Comparison of ENCODE assay signal across 9 mouse cellular contexts in genomic region chr15:25717006-25717405, GRCm38 (mm10).
A peak's percentile ranks its signal among the peaks of the same experiment; 100 is the strongest.
DNase-seq lines count a peak whose midpoint lies in the region; ATAC-seq and TF ChIP-seq lines count a peak whose summit lies in the region.
"Had no signal": no experiment of that assay in that cellular context is flagged by ENCODE, and none has a peak within 500 bp of the region (broad histone marks: within the 10 kb centered on the region; RNA-seq: fewer than 3 reads in every experiment).

No protein-coding gene starts in this region.

- no peaks in the 10 kb centered on the region for H3K9me3 ChIP-seq in ES-E14 (ENCODE audit: control insufficient read depth, insufficient read depth, low read depth, low read length)
- H3K9me3 ChIP-seq in embryonic facial prominence, embryonic 11.5 days (replicated peaks; ENCODE audit: control insufficient read depth, low read length), result no peaks in the 10 kb centered on the region
- H3K9me3 ChIP-seq in heart, embryonic 10.5 days, result no peaks in the 10 kb centered on the region
- no peaks in the 10 kb centered on the region for H3K9me3 ChIP-seq in lung, postnatal 0 days (ENCODE audit: low read length)
- H3K9me3 ChIP-seq: liver, embryonic 15.5 days had no signal

- no peak overlapping the region for H3K9ac ChIP-seq in ES-E14 (ENCODE audit: insufficient read depth, low read depth, low read length, poor library complexity, severe bottlenecking)
- H3K9ac ChIP-seq in embryonic facial prominence, embryonic 11.5 days (replicated peaks; ENCODE audit: low read length), result no peak overlapping the region
- H3K9ac ChIP-seq in lung, postnatal 0 days (replicated peaks; ENCODE audit: low read depth), result no peak overlapping the region
- H3K9ac ChIP-seq: liver, embryonic 15.5 days had no signal

- peaks cover 7 to 17% of the 10 kb centered on the region in 2 experiments; a peak in 3 of 4 replicates for H3K4me1 ChIP-seq in ES-E14 (ENCODE audit: control insufficient read depth in 2 of 2, insufficient read depth in 2 of 2, low read length in 2 of 2, poor library complexity in 1 of 2)
- H3K4me1 ChIP-seq in embryonic facial prominence, embryonic 11.5 days (ENCODE audit: control insufficient read depth, insufficient read depth, low read length), result no peaks in the 10 kb centered on the region
- peaks cover 16% of the 10 kb centered on the region for H3K4me1 ChIP-seq in heart, embryonic 10.5 days
- peaks cover 6% of the 10 kb centered on the region; the same call in 1 of the 2 replicates for H3K4me1 ChIP-seq in lung, postnatal 0 days (ENCODE audit: insufficient read depth, low read depth, low read length)
- H3K4me1 ChIP-seq: liver, embryonic 15.5 days had no signal

- H3K36me3 ChIP-seq in ES-E14 (ENCODE audit: control insufficient read depth, insufficient read depth, low read length, poor library complexity, severe bottlenecking), result no peaks in the 10 kb centered on the region; the same call in 1 of the 2 replicates
- no peaks in the 10 kb centered on the region for H3K36me3 ChIP-seq in embryonic facial prominence, embryonic 11.5 days (replicated peaks; ENCODE audit: control insufficient read depth, insufficient read depth, low read depth, low read length)
- no peaks in the 10 kb centered on the region for H3K36me3 ChIP-seq in heart, embryonic 10.5 days
- no peaks in the 10 kb centered on the region for H3K36me3 ChIP-seq in lung, postnatal 0 days (ENCODE audit: insufficient read depth, low read length)
- H3K36me3 ChIP-seq: liver, embryonic 15.5 days had no signal

- ATAC-seq in embryonic facial prominence, embryonic 11.5 days (replicated peaks; ENCODE audit: insufficient number of reproducible peaks, low FRiP score, low TSS enrichment, low read depth), result no peak
- peak; percentile 47 for ATAC-seq in lung, postnatal 0 days
- ATAC-seq in erythroid progenitor cell, adult 5-6 weeks (replicated peaks; ENCODE audit: low FRiP score, poor library complexity, severe bottlenecking), result no peak

- H3K4me3 ChIP-seq in ES-E14 (ENCODE audit: insufficient read depth in 1 of 2, low read depth in 1 of 2, low read length in 2 of 2, poor library complexity in 1 of 2, severe bottlenecking in 1 of 2), result no peak overlapping the region
- H3K4me3 ChIP-seq in embryonic facial prominence, embryonic 11.5 days (ENCODE audit: low read depth, low read length), result no peak overlapping the region
- no peak overlapping the region for H3K4me3 ChIP-seq in heart, embryonic 10.5 days
- no peak overlapping the region for H3K4me3 ChIP-seq in lung, postnatal 0 days (ENCODE audit: low read depth, low read length)
- H3K4me3 ChIP-seq: liver, embryonic 15.5 days had no signal

- in situ Hi-C loops in ES-E14 (cut with MboI; ENCODE audit: low sequenced_read_pairs in 2 of 2, unreplicated experiment in 2 of 2), result loop anchor here (5.0 to 25.0 kb wide), 3 partner anchors 275 to 1130 kb away; no protein-coding TSS in a partner anchor

- H3K27me3 ChIP-seq in embryonic facial prominence, embryonic 11.5 days (ENCODE audit: control insufficient read depth, insufficient read depth, low read length), result no peaks in the 10 kb centered on the region
- H3K27me3 ChIP-seq in heart, embryonic 10.5 days (ENCODE audit: insufficient read depth, poor library complexity, severe bottlenecking), result peaks cover 5% of the 10 kb centered on the region; the same call in 1 of the 2 replicates
- H3K27me3 ChIP-seq in lung, postnatal 0 days (replicated peaks; ENCODE audit: insufficient read depth, low read length), result no peaks in the 10 kb centered on the region
- H3K27me3 ChIP-seq: liver, embryonic 15.5 days had no signal

- 26% methylated on average over 3 of the region's 3 CpGs for WGBS in embryonic facial prominence, embryonic 11.5 days
- WGBS in heart, embryonic 10.5 days, result 32% methylated on average over 3 of the region's 3 CpGs
- WGBS in lung, postnatal 0 days, result 25% methylated on average over 3 of the region's 3 CpGs

- peak; percentile 74 for DNase-seq in ES-E14 (ENCODE audit: low read depth, low spot score)
- peak; percentile 81 for DNase-seq in adrenal gland, postnatal 25 days
- DNase-seq in embryonic facial prominence, embryonic 11.5 days (ENCODE audit: low spot score), result peak; percentile 90
- peak; percentile 85 for DNase-seq in heart, embryonic 10.5 days (ENCODE audit: low spot score)
- peak; percentile 68 to 91 for DNase-seq in layer of hippocampus, adult 18-20 months (ENCODE audit: low spot score in 2 of 2)
- DNase-seq in lung, postnatal 0 days (ENCODE audit: low spot score), result peak; percentile 87
- DNase-seq in right cerebral cortex, postnatal 4 days, result peak; percentile 91

- H3K27ac ChIP-seq in ES-E14 (ENCODE audit: insufficient read depth, low read depth, low read length, poor library complexity, severe bottlenecking), result no peak overlapping the region
- no peak overlapping the region for H3K27ac ChIP-seq in embryonic facial prominence, embryonic 11.5 days (replicated peaks; ENCODE audit: low read depth, low read length)
- H3K27ac ChIP-seq in heart, embryonic 10.5 days, result no peak overlapping the region
- H3K27ac ChIP-seq in lung, postnatal 0 days (ENCODE audit: low read length), result no peak overlapping the region
- H3K27ac ChIP-seq: liver, embryonic 15.5 days had no signal

- no peak overlapping the region for H3K4me2 ChIP-seq in embryonic facial prominence, embryonic 11.5 days (ENCODE audit: low read depth, low read length)
- H3K4me2 ChIP-seq in lung, postnatal 0 days (replicated peaks; ENCODE audit: low read depth, low read length), result no peak overlapping the region
- H3K4me2 ChIP-seq: liver, embryonic 15.5 days had no signal

- peak; percentile 92 for TF ChIP-seq CTCF in lung, postnatal 0 days (IDR thresholded peaks at IDR 0.05)

- no peak for TF ChIP-seq EP300 in lung, postnatal 0 days (IDR thresholded peaks at IDR 0.05)

TF ChIP-seq in ES-E14, 5 proteins besides CTCF, POLR2A, EP300 and RAD21:
- TF ChIP-seq CHD2 (IDR thresholded peaks at IDR 0.05; ENCODE audit: low read depth, low read length) (no peak), HCFC1 (IDR thresholded peaks at IDR 0.05; ENCODE audit: borderline replicate concordance, insufficient read depth, low read length) (no peak), MAFK (IDR thresholded peaks at IDR 0.05; ENCODE audit: insufficient read depth, low read depth, low read length) (no peak), ZNF384 (IDR thresholded peaks at IDR 0.05; ENCODE audit: low read depth, low read length) (no peak), ZC3H11A (IDR thresholded peaks at IDR 0.05; ENCODE audit: borderline replicate concordance, low read depth, low read length) (peak; percentile 98)
TF ChIP-seq in ES-E14: peak in this region for 1.
